Mouse (Mus musculus): ENCODE measurements around the gene Pld6.
A peak's percentile ranks its signal among the peaks of the same experiment; 100 is the strongest.

The Pld6 gene

GRCm38 (mm10) chr11:59787199-59787781, at the start of gene Pld6:
Pld6 (minus strand) TSS chr11:59787645.
- DNase-seq = peak; percentile 53

GRCm38 (mm10) chr11:59821625-59822024, 34.2 kb upstream of the Pld6 start:
- no peak for DNase-seq

GRCm38 (mm10) chr11:59817916-59818315, 30.5 kb upstream of the Pld6 start:
- DNase-seq = no peak

DNA sequence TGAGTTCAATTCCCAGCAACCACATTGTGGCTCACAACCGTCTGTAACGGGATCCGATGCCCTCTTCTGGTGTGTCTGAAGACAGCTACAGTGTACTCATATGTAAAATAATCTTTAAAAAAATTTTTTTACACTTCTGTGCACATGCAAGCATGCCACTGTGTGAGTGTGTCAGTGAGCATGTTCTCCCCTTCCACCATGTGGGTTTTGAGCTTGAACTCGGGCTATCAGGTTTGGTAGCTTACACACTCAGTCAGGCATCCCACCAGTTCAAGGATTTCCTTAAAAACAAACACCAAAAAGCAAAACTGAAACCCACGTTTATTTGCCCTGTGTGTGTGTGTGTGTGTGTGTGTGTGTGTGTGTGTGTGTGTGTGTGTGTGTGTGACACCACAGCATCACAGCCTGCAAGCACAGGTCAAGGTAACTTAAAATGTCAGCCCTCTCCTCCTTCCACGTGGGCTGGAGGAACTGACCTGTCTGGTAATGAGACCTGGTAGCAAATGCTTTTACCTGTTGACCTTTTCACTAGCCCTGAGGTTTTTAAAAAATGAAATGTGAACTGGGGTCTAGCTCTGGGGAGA, 28.1 kb upstream of the Pld6 start:
- DNase-seq = no peak

GRCm38 (mm10) chr11:59814936-59815335, 27.5 kb upstream of the Pld6 start:
- DNase-seq = no peak

GRCm38 (mm10) chr11:59814311-59814710, 26.9 kb upstream of the Pld6 start:
- no peak for DNase-seq

DNA sequence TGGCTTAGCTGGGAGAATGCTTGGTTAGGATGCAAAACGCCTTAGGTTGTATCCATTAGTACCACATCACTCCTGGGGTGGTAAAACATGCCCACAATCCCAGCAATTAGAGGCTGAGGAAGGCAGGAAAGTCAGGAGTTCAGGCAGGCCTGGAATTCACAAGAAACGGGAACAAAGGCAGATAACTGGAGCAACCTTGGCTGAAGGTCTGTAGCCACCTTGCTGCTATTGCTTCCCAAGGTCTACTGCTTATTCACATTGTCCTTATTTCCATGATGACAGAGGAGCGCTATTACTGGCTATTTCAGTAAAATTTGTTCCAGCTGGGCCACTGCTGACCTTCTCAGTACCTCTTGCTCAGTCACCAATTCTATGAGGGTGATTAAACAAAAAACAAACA, 25.8 kb upstream of the Pld6 start:
- DNase-seq = no peak

GRCm38 (mm10) chr11:59811211-59811610, 23.8 kb upstream of the Pld6 start:
- no peak for DNase-seq

DNA sequence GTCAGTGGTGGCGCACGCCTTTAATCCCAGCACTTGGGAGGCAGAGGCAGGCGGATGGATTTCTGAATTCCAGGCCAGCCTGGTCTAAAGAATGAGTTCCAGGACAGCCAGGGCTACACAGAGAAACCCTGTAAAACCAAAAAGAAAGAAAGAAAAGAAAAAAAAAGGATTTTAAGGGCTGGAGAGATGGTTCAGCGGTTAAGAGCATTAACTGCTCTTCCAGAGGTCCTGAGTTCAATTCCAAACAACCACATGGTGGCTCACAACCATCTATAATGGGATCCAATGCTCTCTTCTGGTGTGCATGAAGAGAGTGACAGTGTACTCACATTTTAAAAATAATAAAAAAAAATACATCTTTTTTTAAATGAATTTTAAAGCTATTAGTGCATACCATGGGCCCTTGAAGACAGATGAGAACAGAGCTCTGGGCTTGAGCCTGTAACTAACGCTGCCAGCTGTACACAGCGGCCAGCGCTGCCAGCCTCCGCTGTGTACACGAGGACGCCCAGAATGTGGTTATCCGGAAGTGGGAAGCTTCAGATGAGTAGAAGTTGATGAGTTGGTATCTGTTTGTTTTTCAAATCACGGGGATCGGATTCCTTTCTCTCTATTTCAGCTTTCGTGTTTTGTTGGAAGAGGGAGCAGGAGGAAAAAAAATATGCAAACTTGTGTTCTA, 23.2 kb upstream of the Pld6 start:
- no peak for DNase-seq

DNA sequence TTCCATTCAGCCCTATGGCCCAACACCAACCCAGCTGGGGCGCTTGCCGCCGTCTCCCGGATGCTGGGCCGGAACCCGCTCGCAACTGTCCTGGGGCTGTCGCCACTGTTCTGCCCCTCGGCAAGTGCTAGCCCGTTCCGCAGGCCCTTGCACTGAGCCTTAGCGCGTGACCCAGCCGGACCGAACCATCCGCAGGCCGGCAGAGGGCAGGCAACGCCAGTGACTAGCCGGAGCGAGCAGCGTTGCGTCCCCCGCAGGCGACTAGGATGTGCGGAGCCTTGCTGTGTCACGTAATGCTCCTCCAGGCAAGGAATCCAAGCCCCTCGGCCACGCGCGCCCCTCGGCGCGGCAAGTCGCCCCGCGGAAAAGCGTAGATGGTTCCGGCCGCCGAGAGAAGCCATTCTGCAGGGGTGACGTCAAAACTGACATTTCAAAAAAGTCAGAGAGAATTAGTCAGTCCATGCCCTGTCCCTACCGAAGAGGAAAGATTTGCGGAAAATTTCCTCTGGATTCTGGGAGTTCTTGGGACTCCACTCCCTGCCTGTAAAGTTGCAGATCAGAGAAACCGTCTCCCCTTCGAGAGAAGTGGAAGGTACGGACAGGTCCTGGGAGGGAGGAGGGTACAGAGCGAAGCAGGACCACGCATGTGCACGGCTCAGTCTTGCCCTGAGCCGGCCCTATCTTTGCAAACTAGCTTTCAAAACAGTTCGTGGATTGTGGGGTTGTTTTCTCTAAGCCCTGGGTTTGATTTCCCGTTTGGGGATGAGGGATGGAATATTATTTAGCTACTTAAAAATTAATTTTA, 22.4 kb upstream of the Pld6 start, which contains the start of gene Flcn:
Gene Flcn, minus strand, starts transcription at position 347 of the 805 bp plus-strand sequence.
- DNase-seq = peak; percentile 86

- peak; percentile 53 for DNase-seq
Measured at GRCm38 (mm10) chr11:59809071-59809669, 21.7 kb upstream of the Pld6 start.

DNA sequence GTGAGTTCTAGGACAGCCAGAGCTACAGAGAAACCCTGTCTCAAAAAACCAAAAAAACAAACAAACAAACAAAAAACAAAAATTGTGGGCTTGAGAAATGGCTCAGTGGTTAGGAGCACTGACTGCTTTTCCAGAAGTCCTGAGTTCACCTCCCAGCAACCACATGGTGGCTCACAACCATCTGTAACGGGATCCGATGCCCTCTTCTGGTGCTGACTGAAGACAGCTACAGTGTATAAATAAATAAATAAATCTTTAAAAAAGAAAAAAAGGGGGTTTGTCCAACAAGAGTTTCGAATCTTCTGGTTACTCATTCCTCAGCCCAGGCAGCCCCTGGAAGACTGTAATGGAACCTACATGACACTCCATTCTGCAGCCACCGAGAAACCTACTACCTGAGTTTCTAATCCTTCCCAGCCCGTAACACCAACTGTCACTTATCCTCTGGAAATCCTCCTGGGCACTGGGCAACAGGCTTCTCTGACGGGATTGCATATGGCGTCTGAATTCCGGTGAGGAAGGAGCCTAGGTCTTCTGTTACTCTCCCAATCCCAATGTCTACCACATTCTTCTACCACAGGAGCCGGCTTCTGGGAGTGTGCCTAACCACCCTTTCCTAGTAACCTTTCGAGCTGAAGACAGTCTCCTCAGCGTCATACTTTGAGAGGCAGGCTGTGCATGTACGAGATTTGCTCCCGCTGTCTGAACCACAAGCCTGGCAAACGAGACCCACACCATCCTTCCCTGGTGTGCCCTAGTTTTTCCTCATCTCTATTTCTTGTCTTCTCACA, 20.9 kb upstream of the Pld6 start:
- no peak for DNase-seq

DNA sequence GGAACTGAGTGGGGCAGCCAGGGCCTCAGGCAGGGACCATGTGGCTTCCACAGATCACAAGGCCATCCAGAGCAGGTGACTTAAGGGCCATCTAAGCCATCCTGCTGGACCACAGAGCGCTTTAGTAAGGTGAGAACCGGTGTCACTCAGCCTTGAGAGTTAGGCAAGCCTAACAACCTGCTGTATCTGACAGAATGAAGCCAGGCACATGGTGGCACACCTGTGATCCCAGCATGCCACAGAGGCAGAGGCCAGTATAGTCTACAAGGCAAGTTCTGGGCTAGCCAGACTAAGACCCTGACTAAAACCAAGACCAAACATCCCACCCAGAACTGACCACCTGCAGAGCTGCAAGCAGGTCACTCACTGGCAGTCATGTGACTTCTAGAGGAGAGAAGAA, 18.2 kb upstream of the Pld6 start:
- DNase-seq = no peak

- DNase-seq = no peak
Measured at GRCm38 (mm10) chr11:59805256-59805655, 17.8 kb upstream of the Pld6 start.

- no peak for DNase-seq
Measured at GRCm38 (mm10) chr11:59804409-59805110, 17.1 kb upstream of the Pld6 start.

DNA sequence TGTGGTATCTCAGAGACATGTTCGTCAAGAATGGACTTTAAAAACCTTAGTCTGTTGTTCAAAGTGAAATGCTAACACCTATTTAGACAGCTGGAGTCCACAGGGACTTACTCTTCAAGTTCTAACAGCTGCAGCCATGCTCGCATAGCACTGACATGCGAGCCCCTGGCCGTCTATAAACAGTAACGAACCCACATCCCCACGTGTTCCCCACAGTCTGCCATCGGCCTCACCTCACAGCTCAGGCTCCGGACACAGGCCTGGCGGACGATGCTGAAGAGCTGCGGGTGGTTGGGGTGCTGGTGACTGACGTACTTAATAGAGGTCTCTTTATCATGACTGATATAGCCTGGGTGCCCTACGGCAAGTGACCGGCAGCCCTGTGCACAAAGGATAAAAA, 16.1 kb upstream of the Pld6 start:
- no peak for DNase-seq

- DNase-seq = no peak
Measured at GRCm38 (mm10) chr11:59801881-59802280, 14.4 kb upstream of the Pld6 start.

GRCm38 (mm10) chr11:59800412-59800811, 13.0 kb upstream of the Pld6 start:
- DNase-seq = no peak

GRCm38 (mm10) chr11:59793390-59793789, 5.9 kb upstream of the Pld6 start:
- no peak for DNase-seq

DNA sequence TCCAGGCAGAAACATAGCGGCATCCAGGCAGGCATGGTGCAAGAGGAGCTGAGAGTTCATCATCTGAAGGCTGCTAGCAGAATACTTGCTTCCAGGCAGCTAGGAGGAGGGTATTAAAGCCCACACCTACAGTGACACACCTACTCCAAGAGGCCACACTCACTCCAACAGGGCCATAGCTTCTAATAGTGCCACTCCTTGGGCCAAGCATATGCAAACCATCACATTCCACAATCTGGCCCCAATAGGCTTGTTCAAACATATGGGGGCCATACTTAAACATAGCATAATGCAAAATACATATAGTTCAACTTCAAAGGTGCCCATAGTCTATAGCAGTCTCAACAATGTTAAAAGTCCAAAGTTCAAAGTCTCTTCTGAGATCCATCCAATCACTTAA, 1.9 kb upstream of the Pld6 start:
- no peak for DNase-seq

GRCm38 (mm10) chr11:59786444-59787198, 824 bp downstream of the Pld6 start:
- no peak for DNase-seq
